Mouse (Mus musculus) hindbrain, embryonic 11.5 days (tissue): ENCODE results near the gene Apbb2. TPM values are rescaled to one million over a fixed set of nuclear protein-coding genes. Genes with fewer than 3 reads are reported as not detected.
A peak's percentile ranks its signal among the peaks of the same experiment; 100 is the strongest.

Source experiments
- ATAC-seq: fragments of 200-750 bp; cut with Nextera tagmentation; 2 replicates; pipeline ENCODE4 v1.8.0; 2017; ENCODE audit warnings: mild to moderate bottlenecking, moderate TSS enrichment, moderate library complexity; ENCODE audit not compliant: low FRiP score
- DNase-seq: peaks from one replicate; pipeline ENCODE4 v3.0.0-alpha.2; 2015; ENCODE audit warnings: low spot score
- H3K27ac ChIP-seq: fragments of 300-500 bp; sonication (generic); 2 replicates; pipeline ENCODE4 v1.5.1; 2014; ENCODE audit warnings: mild to moderate bottlenecking, low read depth, low read length
- H3K27me3 ChIP-seq: fragments of 300-500 bp; sonication (generic); 2 replicates; pipeline ENCODE4 v1.6.1; 2014; ENCODE audit warnings: mild to moderate bottlenecking, low read length, moderate library complexity, mixed read lengths; ENCODE audit not compliant: control insufficient read depth, insufficient read depth
- H3K36me3 ChIP-seq: fragments of 300-500 bp; sonication (generic); 2 replicates; pipeline ENCODE4 v1.6.1; 2014; ENCODE audit warnings: mild to moderate bottlenecking, low read length, moderate library complexity, mixed read lengths; ENCODE audit not compliant: control insufficient read depth, insufficient read depth
- H3K4me1 ChIP-seq: fragments of 300-500 bp; sonication (generic); replicated peaks from 2 replicates; pipeline ENCODE4 v1.6.1; 2014; ENCODE audit warnings: low read length, mixed read lengths; ENCODE audit not compliant: control insufficient read depth, insufficient read depth
- H3K4me2 ChIP-seq: fragments of 300-500 bp; sonication (generic); replicated peaks from 2 replicates; pipeline ENCODE4 v1.6.1; 2014; ENCODE audit warnings: mild to moderate bottlenecking, low read depth, low read length
- H3K4me3 ChIP-seq: fragments of 300-500 bp; sonication (generic); 2 replicates; pipeline ENCODE4 v1.5.1; 2014; ENCODE audit warnings: low read depth, low read length
- H3K9ac ChIP-seq: fragments of 300-500 bp; sonication (generic); 2 replicates; pipeline ENCODE4 v1.6.1; 2014; ENCODE audit warnings: low read depth, low read length
- H3K9me3 ChIP-seq: fragments of 300-500 bp; sonication (generic); 2 replicates; pipeline ENCODE4 v1.6.1; 2016; ENCODE audit warnings: low read length; ENCODE audit not compliant: control insufficient read depth
- WGBS: fragments of 180-500 bp; shearing (Covaris S2); extraction: QIAGEN DNeasy Blood & Tissue Kit; methylation state at CpG from one replicate; pipeline ENCODE4 v1.1.7; 2014; 5-methylcytosine and 5-hydroxymethylcytosine counted together
- polyA plus RNA-seq: library from polyadenylated mRNA; unstranded; fragments of >200 nt; fragmentation: Nextera tagmentation; extraction: Ambion mirVana; gene quantifications from 2 replicates; pipeline ENCODE4 v1.2.1, GENCODE M21; 2014

The Apbb2 gene
- 43.0 and 47.1 TPM in 2 replicates for polyA plus RNA-seq

DNA sequence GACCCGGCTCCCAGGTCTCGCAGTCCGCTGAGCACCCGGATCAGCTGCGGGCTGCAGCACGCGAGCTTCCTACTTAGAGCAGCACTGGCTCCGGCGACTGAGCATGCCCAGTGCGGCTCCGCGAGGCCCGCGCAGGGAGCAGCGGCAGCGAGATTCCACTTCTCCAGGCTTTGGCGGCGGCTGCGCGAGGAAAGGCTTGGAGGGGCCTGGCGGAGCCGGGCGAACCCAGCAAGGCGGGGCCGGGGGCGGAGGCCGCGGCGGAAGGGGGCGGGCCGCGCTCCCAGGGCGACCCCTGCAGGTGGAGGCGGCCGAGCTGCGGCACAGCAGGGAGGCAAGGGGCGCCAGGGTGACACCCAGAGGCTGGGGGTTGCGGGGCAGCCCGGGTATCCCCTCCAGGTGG is at the start of gene Apbb2:
Apbb2 (minus strand) TSS at position 188 of the 400 bp plus-strand sequence.
- peak; percentile 94 for ATAC-seq
- WGBS, result under 1% methylated on average over 32 of the region's 39 CpGs
- no peaks in the 10 kb centered on the region for H3K4me1 ChIP-seq

DNA sequence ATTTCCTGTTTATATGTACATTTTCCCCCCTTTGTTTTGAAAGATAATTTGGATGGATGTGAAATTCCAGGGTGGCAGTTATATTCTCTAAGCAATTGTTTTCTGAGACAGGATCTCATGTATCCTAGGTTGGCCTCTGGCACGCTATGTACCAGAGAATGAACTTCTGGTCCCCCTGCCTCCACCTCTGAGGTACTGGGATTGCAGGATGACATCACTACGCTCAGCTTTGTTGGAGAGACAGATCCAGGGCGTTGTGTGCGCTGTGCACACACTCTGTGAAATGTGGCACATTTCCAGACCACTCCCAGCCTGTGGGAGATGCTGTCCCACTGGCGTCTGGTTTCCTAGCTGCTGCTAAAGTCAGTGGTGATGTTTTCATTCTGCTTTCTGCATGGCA is 35.6 kb upstream of the Apbb2 start:
- ATAC-seq, result no peak
- 61% methylated on average over 5 of the region's 5 CpGs for WGBS

More for the DNA sequence above, at the start of gene Apbb2:
- Histone ChIP-seq H3K27ac (peak within 1 kb of the TSS; percentile 96), H3K9me3 (no peaks in the 10 kb centered on the region), H3K4me2 (peak within 1 kb of the TSS; percentile 85), H3K4me3 (peak within 1 kb of the TSS; percentile 86), H3K36me3 (no peaks in the 10 kb centered on the region), H3K27me3 (no peaks in the 10 kb centered on the region), H3K9ac (peak within 1 kb of the TSS; percentile 90)
- DNase-seq, result peak; percentile 95

DNA sequence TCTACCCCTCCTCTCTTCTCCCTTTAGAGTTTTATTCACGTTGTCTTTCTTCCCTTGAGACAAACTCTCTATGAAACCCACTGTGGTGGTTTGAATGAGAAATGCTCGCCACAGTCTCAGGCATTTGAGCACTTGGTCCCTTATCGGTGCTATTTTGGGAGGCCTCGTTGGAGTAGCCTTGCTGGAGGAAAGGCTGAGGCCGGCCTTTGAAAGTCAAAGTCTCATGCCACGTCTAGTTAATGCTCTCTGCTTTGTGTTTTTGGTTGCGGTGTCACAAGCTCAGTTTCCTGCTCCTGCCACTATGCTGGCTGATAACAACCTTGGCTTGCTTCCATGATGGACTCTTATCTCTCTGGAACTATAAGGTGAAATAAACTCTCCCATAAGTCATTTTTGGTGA is 28.9 kb upstream of the Apbb2 start:
- Histone ChIP-seq H3K27me3 (no peaks in the 10 kb centered on the region), H3K36me3 (no peaks in the 10 kb centered on the region), H3K27ac (no peak overlapping the region), H3K4me1 (no peaks in the 10 kb centered on the region), H3K4me3 (no peak overlapping the region), H3K4me2 (no peak overlapping the region), H3K9ac (no peak overlapping the region), H3K9me3 (no peaks in the 10 kb centered on the region)
- no peak for DNase-seq
- ATAC-seq, result no peak
- 73% methylated on average over 7 of the region's 7 CpGs for WGBS

More for the DNA sequence above, 35.6 kb upstream of the Apbb2 start:
- H3K9ac ChIP-seq, result no peak overlapping the region
- DNase-seq, result no peak
- no peaks in the 10 kb centered on the region for H3K36me3 ChIP-seq
- no peak overlapping the region for H3K4me2 ChIP-seq
- H3K4me3 ChIP-seq, result no peak overlapping the region
- H3K4me1 ChIP-seq, result no peaks in the 10 kb centered on the region
- H3K27me3 ChIP-seq, result no peaks in the 10 kb centered on the region
- no peak overlapping the region for H3K27ac ChIP-seq
- H3K9me3 ChIP-seq, result no peaks in the 10 kb centered on the region

DNA sequence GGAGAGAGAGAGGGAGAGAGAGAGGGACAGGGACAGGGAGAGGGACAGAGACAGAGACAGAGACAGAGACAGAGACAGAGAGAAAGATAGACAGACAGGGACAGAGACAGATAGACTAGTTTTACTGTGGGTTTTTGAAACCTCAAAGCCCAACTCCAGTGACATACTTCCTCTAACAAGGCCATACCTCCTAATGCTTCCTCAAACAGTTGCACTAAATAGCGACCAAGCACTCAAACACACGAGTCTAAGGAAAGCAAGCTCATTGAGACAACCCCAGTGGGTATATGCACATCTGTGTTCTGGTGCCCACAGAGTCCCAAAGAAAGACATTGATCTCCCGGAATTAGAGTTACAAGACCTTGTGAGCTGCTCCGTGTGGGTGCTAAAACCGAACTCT is 24.7 kb upstream of the Apbb2 start:
- Histone ChIP-seq H3K36me3 (no peaks in the 10 kb centered on the region), H3K4me1 (no peaks in the 10 kb centered on the region), H3K9me3 (no peaks in the 10 kb centered on the region), H3K27ac (no peak overlapping the region), H3K27me3 (no peaks in the 10 kb centered on the region), H3K4me2 (no peak overlapping the region), H3K9ac (no peak overlapping the region), H3K4me3 (no peak overlapping the region)
- 85% methylated on average over 5 of the region's 5 CpGs for WGBS
- DNase-seq (no peak), ATAC-seq (no peak)

GRCm38 (mm10) chr5:66642156-66642555 is 23.6 kb upstream of the Apbb2 start:
- WGBS, result 92% methylated on average over 4 of the region's 4 CpGs
- H3K4me2 ChIP-seq, result no peak overlapping the region
- H3K27me3 ChIP-seq, result no peaks in the 10 kb centered on the region
- H3K4me1 ChIP-seq, result no peaks in the 10 kb centered on the region
- no peak overlapping the region for H3K4me3 ChIP-seq
- no peak overlapping the region for H3K27ac ChIP-seq
- no peak overlapping the region for H3K9ac ChIP-seq
- no peaks in the 10 kb centered on the region for H3K36me3 ChIP-seq
- ATAC-seq, result no peak
- H3K9me3 ChIP-seq, result no peaks in the 10 kb centered on the region
- no peak for DNase-seq

DNA sequence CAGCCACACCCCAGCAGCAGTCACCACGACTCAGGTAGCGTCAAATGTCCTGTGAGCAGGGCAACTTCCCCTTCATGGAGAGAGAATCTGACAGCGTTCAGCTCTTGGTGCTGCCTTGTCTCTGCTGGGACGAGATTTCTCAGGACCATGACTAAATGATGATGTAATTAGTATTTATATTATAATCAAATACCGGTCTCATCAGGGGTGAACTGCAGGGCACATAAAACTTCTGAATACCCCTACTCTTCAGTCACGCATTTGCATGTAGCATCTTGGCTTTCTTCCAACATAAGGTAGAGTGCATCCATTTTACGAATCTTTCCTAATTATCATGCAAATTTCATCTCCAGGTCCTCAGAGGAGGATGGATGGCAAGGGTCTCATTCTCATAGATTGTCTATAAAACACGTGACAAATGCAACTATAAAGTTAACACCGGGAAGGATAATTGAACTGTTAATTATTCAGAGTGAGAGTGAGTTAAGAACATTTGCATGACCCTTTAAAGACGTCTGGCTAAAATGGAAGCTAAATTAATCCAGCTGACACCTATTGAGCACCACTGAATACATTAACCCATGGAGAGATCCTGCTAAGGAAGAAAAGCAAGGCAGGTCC is 17.0 kb upstream of the Apbb2 start:
- H3K4me1 ChIP-seq, result no peaks in the 10 kb centered on the region
- ATAC-seq, result peak; percentile 66
- WGBS, result 64% methylated on average over 10 of the region's 10 CpGs
- no peak overlapping the region for H3K4me2 ChIP-seq
- no peak overlapping the region for H3K27ac ChIP-seq
- H3K4me3 ChIP-seq, result no peak overlapping the region
- no peaks in the 10 kb centered on the region for H3K27me3 ChIP-seq
- no peak for DNase-seq
- no peaks in the 10 kb centered on the region for H3K36me3 ChIP-seq
- no peak overlapping the region for H3K9ac ChIP-seq
- H3K9me3 ChIP-seq, result no peaks in the 10 kb centered on the region

DNA sequence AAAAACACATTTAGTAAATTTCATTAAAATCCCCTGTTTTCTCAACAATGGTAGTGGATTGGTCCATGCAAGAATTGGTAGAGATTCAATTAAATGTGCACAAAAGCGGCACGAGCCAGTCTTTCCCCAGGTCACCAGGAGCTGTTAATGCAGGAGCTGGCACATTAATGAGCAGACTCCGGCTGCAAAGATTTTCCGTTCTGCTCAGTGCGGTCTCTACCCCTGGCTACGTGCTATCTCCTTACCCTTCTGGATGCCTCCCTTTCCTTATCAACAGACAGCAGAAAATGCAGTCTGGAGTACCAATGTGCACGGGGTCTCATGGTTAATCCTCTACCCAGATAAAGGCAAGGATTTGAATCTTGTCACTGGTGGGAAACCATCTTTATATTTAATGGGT is 9.2 kb upstream of the Apbb2 start:
- Histone ChIP-seq H3K4me2 (no peak overlapping the region), H3K36me3 (no peaks in the 10 kb centered on the region), H3K4me3 (no peak overlapping the region), H3K27ac (no peak overlapping the region), H3K9me3 (no peaks in the 10 kb centered on the region), H3K27me3 (no peaks in the 10 kb centered on the region), H3K4me1 (no peaks in the 10 kb centered on the region), H3K9ac (no peak overlapping the region)
- 75% methylated on average over 7 of the region's 7 CpGs for WGBS
- ATAC-seq (no peak), DNase-seq (no peak)

DNA sequence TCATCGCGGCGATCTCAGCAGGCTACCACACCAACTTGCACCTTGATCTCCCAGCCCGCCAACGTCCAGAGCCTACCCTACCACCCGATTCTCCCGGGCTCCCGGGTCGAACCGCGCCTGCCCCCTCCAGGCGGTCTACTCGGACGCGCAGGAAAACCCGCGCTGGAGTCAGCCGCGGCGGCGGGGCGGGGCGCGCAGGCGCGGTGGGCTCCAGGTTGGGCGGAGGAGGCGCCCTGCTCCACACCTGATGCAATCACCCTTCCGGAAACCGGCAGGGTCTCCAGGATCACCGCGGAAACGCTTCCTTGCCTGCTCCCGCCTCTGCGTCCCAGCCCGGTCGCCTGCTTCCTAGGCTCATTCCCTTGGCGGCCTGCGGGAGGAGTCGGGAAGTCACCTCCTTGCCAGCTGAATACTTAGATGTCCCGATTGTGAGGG is 1.6 kb upstream of the Apbb2 start:
- Histone ChIP-seq H3K27ac (no peak overlapping the region), H3K27me3 (no peaks in the 10 kb centered on the region), H3K36me3 (no peaks in the 10 kb centered on the region), H3K9me3 (no peaks in the 10 kb centered on the region), H3K4me2 (peak overlapping the region; percentile 55), H3K9ac (peak overlapping the region; percentile 46), H3K4me1 (no peaks in the 10 kb centered on the region), H3K4me3 (peak overlapping the region; percentile 42)
- WGBS, result under 1% methylated on average over 35 of the region's 41 CpGs
- DNase-seq (peak; percentile 85), ATAC-seq (peak; percentile 62)

DNA sequence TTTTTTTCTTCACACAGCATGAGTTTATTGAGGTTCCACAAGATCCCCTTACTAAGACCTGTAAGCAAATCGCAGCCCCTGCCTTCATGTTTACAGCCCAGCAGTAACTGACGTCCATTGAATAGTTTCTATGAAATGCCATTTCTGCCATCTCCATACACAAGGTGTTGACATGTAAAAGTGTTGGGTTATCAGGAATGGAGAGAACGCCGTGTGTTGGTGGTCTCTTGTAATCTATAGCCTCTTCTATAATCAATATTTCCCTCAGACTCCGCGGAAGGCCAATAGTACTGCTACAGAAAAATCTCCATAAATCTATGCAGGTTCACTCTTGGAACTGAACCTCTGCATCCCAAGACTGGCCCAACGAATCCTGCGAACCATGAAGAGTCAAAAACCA is 1.1 kb upstream of the Apbb2 start:
- no peaks in the 10 kb centered on the region for H3K9me3 ChIP-seq

More for the DNA sequence above, 1.1 kb upstream of the Apbb2 start:
- no peaks in the 10 kb centered on the region for H3K36me3 ChIP-seq
- peak overlapping the region; percentile 42 for H3K4me3 ChIP-seq
- no peak for ATAC-seq
- H3K27ac ChIP-seq, result no peak overlapping the region
- no peaks in the 10 kb centered on the region for H3K27me3 ChIP-seq
- H3K4me1 ChIP-seq, result no peaks in the 10 kb centered on the region
- peak overlapping the region; percentile 46 for H3K9ac ChIP-seq
- DNase-seq, result peak; percentile 16
- H3K4me2 ChIP-seq, result peak overlapping the region; percentile 55
- WGBS, result 38% methylated on average over 8 of the region's 8 CpGs
